Mouse (Mus musculus) midbrain, embryonic 14.5 days (tissue): Measurements from ENCODE around the gene Lrrc32. TPM values are rescaled to one million over a fixed set of nuclear protein-coding genes. Genes with fewer than 3 reads are reported as not detected.
A peak's percentile ranks its signal among the peaks of the same experiment; 100 is the strongest.

Experiments used
- ATAC-seq: fragments of 200-750 bp; cut with Nextera tagmentation; 2 replicates; pipeline ENCODE4 v1.8.0; 2017; ENCODE audit warnings: moderate number of reproducible peaks, moderate library complexity; ENCODE audit not compliant: low FRiP score, low TSS enrichment
- DNase-seq: peaks from one replicate; pipeline ENCODE4 v3.0.0-alpha.2; 2015
- H3K27ac ChIP-seq: fragments of 300-500 bp; sonication (generic); replicated peaks from 2 replicates; pipeline ENCODE4 v1.5.1; 2014; ENCODE audit warnings: mild to moderate bottlenecking, low read depth, low read length, moderate library complexity
- H3K27me3 ChIP-seq: fragments of 300-500 bp; sonication (generic); 2 replicates; pipeline ENCODE4 v1.6.1; 2014; ENCODE audit warnings: low read length, control low read depth, mixed read lengths; ENCODE audit not compliant: control insufficient read depth, insufficient read depth
- H3K36me3 ChIP-seq: fragments of 300-500 bp; sonication (generic); 2 replicates; pipeline ENCODE4 v1.6.1; 2014; ENCODE audit warnings: low read length, control low read depth; ENCODE audit not compliant: control insufficient read depth, insufficient read depth
- H3K4me1 ChIP-seq: fragments of 300-500 bp; sonication (generic); 2 replicates; pipeline ENCODE4 v1.6.1; 2014; ENCODE audit warnings: mild to moderate bottlenecking, antibody characterized with exemption, low read length, control low read depth; ENCODE audit not compliant: control insufficient read depth, insufficient read depth
- H3K4me2 ChIP-seq: fragments of 300-500 bp; sonication (generic); 2 replicates; pipeline ENCODE4 v1.6.1; 2014; ENCODE audit warnings: mild to moderate bottlenecking, low read length, moderate library complexity
- H3K4me3 ChIP-seq: fragments of 300-500 bp; sonication (generic); replicated peaks from 2 replicates; pipeline ENCODE4 v1.5.1; 2014; ENCODE audit warnings: low read depth, low read length
- H3K9ac ChIP-seq: fragments of 300-500 bp; sonication (generic); replicated peaks from 2 replicates; pipeline ENCODE4 v1.6.1; 2014; ENCODE audit warnings: mild to moderate bottlenecking, low read length, moderate library complexity
- H3K9me3 ChIP-seq: fragments of 300-500 bp; sonication (generic); 2 replicates; pipeline ENCODE4 v1.6.1; 2016; ENCODE audit warnings: low read length, control low read depth, mixed read lengths; ENCODE audit not compliant: control insufficient read depth
- WGBS: fragments of 180-500 bp; shearing (Covaris S2); extraction: QIAGEN DNeasy Blood & Tissue Kit; methylation state at CpG from one replicate; pipeline ENCODE4 v1.1.7; 2014; 5-methylcytosine and 5-hydroxymethylcytosine counted together
- polyA plus RNA-seq: library from polyadenylated mRNA; unstranded; fragments of >200 nt; fragmentation: Nextera tagmentation; extraction: Ambion mirVana; gene quantifications from 2 replicates; pipeline ENCODE4 v1.2.1, GENCODE M21; 2014

Gene Lrrc32
- polyA plus RNA-seq, 1 experiment from 2014 or later, result 4.2 TPM

DNA sequence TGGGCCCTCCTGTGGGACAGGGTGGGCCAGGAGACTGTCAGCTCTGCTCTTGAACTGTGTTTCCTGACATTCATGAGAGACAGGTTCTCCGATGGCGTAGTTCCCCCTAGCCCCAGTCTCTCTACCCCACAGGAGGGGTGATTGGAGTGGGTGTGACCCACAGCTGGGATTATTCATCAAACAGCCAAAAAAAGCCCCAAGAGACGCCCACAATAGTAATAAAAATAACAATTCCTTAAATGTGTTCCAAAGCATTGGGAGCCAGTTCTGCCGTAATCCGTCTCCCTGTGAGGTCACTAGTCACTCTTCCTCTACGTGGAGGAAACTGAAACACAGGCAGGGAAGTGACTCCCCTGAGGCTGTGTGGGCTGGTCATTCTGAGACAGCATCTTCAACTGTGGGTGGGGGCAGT lies 53.7 kb downstream of the Lrrc32 start:
- Histone ChIP-seq H3K27me3 (no peaks in the 10 kb centered on the region), H3K27ac (no peak overlapping the region), H3K4me1 (peaks cover 6% of the 10 kb centered on the region; the same call in 1 of the 2 replicates), H3K36me3 (no peaks in the 10 kb centered on the region), H3K9ac (no peak overlapping the region), H3K9me3 (no peaks in the 10 kb centered on the region), H3K4me2 (no peak overlapping the region), H3K4me3 (no peak overlapping the region)
- no peak for ATAC-seq
- no peak for DNase-seq
- WGBS, result 84% methylated on average over 6 of the region's 6 CpGs

DNA sequence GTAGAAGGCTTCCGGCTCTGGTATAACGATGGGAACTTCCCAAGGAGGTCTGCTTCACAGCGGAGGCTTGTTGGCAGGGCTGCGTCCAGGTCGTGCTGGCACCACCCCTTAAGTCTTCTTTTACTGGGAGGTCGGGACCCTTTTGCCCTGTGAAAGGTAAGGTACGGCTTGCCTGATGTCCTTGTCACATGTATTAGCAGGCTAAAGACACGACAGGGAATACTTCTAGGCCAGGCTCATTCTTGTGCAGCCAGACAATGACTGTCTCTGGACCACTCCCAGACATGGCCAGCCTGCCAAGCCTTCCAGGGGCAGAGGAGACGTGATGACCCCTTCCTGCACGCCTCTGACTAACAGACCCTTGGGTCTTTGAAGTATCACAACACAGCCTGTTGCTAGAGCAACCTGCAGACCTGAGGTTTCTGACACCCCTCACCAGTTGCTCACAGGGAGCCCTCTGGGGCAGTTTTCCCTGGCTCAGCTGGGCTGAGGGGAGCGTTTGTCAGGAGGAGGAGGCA lies 54.8 kb downstream of the Lrrc32 start:
- Histone ChIP-seq H3K9ac (no peak overlapping the region), H3K27ac (no peak overlapping the region), H3K9me3 (no peaks in the 10 kb centered on the region), H3K36me3 (no peaks in the 10 kb centered on the region), H3K4me1 (no peaks in the 10 kb centered on the region), H3K4me3 (no peak overlapping the region), H3K4me2 (no peak overlapping the region), H3K27me3 (no peaks in the 10 kb centered on the region)
- 54% methylated on average over 11 of the region's 11 CpGs for WGBS
- DNase-seq (no peak), ATAC-seq (no peak)

- WGBS, result 83% methylated on average over 3 of the region's 3 CpGs
- Histone ChIP-seq H3K27ac (no peak overlapping the region), H3K36me3 (no peaks in the 10 kb centered on the region), H3K4me3 (no peak overlapping the region), H3K27me3 (no peaks in the 10 kb centered on the region), H3K9ac (no peak overlapping the region), H3K9me3 (no peaks in the 10 kb centered on the region), H3K4me2 (no peak overlapping the region), H3K4me1 (no peaks in the 10 kb centered on the region)
- DNase-seq, result no peak
- ATAC-seq, result no peak
Measured at GRCm38 (mm10) chr7:98544556-98544955, 55.5 kb downstream of the Lrrc32 start.

DNA sequence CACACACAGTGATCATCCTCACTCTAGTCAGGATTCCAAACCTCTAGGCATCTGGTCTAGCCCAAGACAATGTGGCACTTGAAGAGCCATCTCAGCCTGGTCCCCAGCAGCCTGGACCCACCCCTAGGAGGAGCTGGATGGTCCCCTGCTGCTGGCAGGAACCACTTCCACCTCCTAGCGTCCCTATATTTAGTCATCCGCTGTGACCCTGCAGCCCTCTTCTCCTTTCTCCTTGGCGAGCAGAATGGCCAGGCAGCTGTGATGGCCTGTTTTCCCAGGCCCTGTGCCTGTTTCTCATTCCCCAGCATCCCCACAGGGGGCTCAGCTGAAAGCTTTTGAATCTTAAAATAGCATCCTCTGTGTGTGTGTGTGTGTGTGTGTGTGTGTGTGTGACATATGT lies 59.8 kb downstream of the Lrrc32 start:
- Histone ChIP-seq H3K27ac (no peak overlapping the region), H3K9ac (no peak overlapping the region), H3K4me1 (no peaks in the 10 kb centered on the region), H3K9me3 (no peaks in the 10 kb centered on the region), H3K27me3 (no peaks in the 10 kb centered on the region), H3K4me2 (no peak overlapping the region), H3K36me3 (no peaks in the 10 kb centered on the region), H3K4me3 (no peak overlapping the region)
- DNase-seq (peak; percentile 20), ATAC-seq (no peak)
- 60% methylated on average over 3 of the region's 3 CpGs for WGBS

GRCm38 (mm10) chr7:98550596-98550995 lies 61.5 kb downstream of the Lrrc32 start:
- WGBS, result 61% methylated on average over 2 of the region's 2 CpGs
- H3K4me3 ChIP-seq, result no peak overlapping the region
- no peaks in the 10 kb centered on the region for H3K36me3 ChIP-seq
- no peak overlapping the region for H3K9ac ChIP-seq
- DNase-seq (no peak), ATAC-seq (no peak)
- H3K9me3 ChIP-seq, result no peaks in the 10 kb centered on the region
- H3K4me1 ChIP-seq, result no peaks in the 10 kb centered on the region
- no peaks in the 10 kb centered on the region for H3K27me3 ChIP-seq
- H3K27ac ChIP-seq, result no peak overlapping the region
- H3K4me2 ChIP-seq, result no peak overlapping the region

GRCm38 (mm10) chr7:98551041-98551440 lies 62.0 kb downstream of the Lrrc32 start:
- ATAC-seq (no peak), DNase-seq (no peak)
- no peaks in the 10 kb centered on the region for H3K9me3 ChIP-seq
- H3K4me3 ChIP-seq, result no peak overlapping the region
- H3K27me3 ChIP-seq, result no peaks in the 10 kb centered on the region
- H3K4me1 ChIP-seq, result no peaks in the 10 kb centered on the region
- WGBS, result 69% methylated on average over 3 of the region's 3 CpGs
- no peak overlapping the region for H3K27ac ChIP-seq
- no peak overlapping the region for H3K9ac ChIP-seq
- no peaks in the 10 kb centered on the region for H3K36me3 ChIP-seq
- H3K4me2 ChIP-seq, result no peak overlapping the region

Other genes starting within 250 kb of the Lrrc32 start
- gene Acer3, start 168.1 kb upstream of the Lrrc32 start, polyA plus RNA-seq, result 17.9 and 18.9 TPM in 2 replicates
- gene Tsku, start 128.0 kb upstream of the Lrrc32 start, polyA plus RNA-seq, result 8.2 and 10.3 TPM in 2 replicates
- 0.18 TPM in 1 of 2 replicates, not detected in the other for gene Gucy2d, start 48.9 kb upstream of the Lrrc32 start, polyA plus RNA-seq
- 48.3 and 67.7 TPM in 2 replicates for gene Emsy, start 167.5 kb downstream of the Lrrc32 start, polyA plus RNA-seq
- gene Thap12, start 213.8 kb downstream of the Lrrc32 start, polyA plus RNA-seq, result 42.0 and 61.6 TPM in 2 replicates